Comparison of ENCODE assay signal across 8 mouse cellular contexts in the genomic region with DNA sequence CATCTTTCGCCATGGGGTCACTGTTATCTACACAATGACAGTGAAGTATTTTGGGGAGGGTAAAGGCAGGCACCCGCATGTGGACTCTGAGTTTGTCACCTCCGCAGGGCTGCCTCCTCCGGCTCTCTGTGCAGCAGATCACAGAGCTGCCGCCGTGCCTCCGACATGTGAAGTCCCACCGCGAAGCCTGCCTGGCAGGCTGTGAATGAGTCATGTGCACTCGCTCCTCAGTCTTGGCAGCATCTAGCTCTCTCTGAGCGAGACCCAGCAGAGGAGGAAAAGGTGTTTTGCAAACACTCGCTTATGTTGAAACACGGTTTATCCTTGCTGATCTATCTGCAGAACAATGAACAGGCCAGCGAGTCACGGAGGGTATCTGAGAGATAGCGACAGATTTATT. TPM values are rescaled to one million over a fixed set of nuclear protein-coding genes. Genes with fewer than 3 reads are reported as not detected.
DNase-seq lines count a peak whose midpoint lies in the region; ATAC-seq and TF ChIP-seq lines count a peak whose summit lies in the region.

No protein-coding gene starts in this region.

- H3K4me2 ChIP-seq in forebrain, embryonic 15.5 days (replicated peaks) = no peak overlapping the region
- H3K4me2 ChIP-seq in forebrain, embryonic 11.5 days (ENCODE audit: low read depth, low read length, severe bottlenecking) = no peak overlapping the region
- no peak overlapping the region for H3K4me2 ChIP-seq in forebrain, embryonic 16.5 days (ENCODE audit: low read length)
- H3K4me2 ChIP-seq in myocyte (ENCODE audit: low read depth) = peak overlapping the region; percentile 44
- no peak overlapping the region for H3K4me2 ChIP-seq in hindbrain, embryonic 13.5 days

- no peak for TF ChIP-seq POLR2A in myocyte (IDR thresholded peaks at IDR 0.05; ENCODE audit: insufficient read length, low read depth)

- peaks cover 10% of the 10 kb centered on the region for H3K4me1 ChIP-seq in forebrain, embryonic 15.5 days
- H3K4me1 ChIP-seq in forebrain, embryonic 11.5 days (replicated peaks; ENCODE audit: control insufficient read depth, insufficient read depth, low read length) = no peaks in the 10 kb centered on the region
- H3K4me1 ChIP-seq in forebrain, embryonic 16.5 days (replicated peaks; ENCODE audit: control insufficient read depth, insufficient read depth, low read length) = peaks cover 8% of the 10 kb centered on the region; the same call in 1 of the 2 replicates
- peaks cover 8% of the 10 kb centered on the region; the same call in 1 of the 2 replicates for H3K4me1 ChIP-seq in hindbrain, embryonic 13.5 days (replicated peaks)

- no peaks in the 10 kb centered on the region for H3K36me3 ChIP-seq in forebrain, embryonic 15.5 days
- H3K36me3 ChIP-seq in forebrain, embryonic 11.5 days (ENCODE audit: control insufficient read depth, insufficient read depth, low read length) = no peaks in the 10 kb centered on the region
- no peaks in the 10 kb centered on the region for H3K36me3 ChIP-seq in forebrain, embryonic 16.5 days (ENCODE audit: control insufficient read depth, insufficient read depth)
- no peaks in the 10 kb centered on the region for H3K36me3 ChIP-seq in myocyte (ENCODE audit: control insufficient read depth, insufficient read depth)
- no peaks in the 10 kb centered on the region for H3K36me3 ChIP-seq in hindbrain, embryonic 13.5 days

- ATAC-seq in forebrain, embryonic 15.5 days (replicated peaks) = peak; percentile 69; the same call in 1 of the 2 replicates
- ATAC-seq in forebrain, embryonic 11.5 days (replicated peaks; ENCODE audit: low FRiP score) = no peak
- ATAC-seq in forebrain, embryonic 16.5 days = peak; percentile 89
- ATAC-seq in hindbrain, embryonic 13.5 days (ENCODE audit: low FRiP score) = no peak

- no peak for DNase-seq in forebrain, embryonic 11.5 days (ENCODE audit: low spot score)
- DNase-seq in adipocyte (ENCODE audit: low spot score) = peak; percentile 28
- DNase-seq in layer of hippocampus, postnatal 25 days (ENCODE audit: extremely low spot score in 1 of 2, low spot score in 1 of 2) = peak; percentile 32 to 34
- DNase-seq in spleen, postnatal 14 days (ENCODE audit: low spot score in 2 of 2) = no peak

- H3K9me3 ChIP-seq in forebrain, embryonic 15.5 days = no peaks in the 10 kb centered on the region
- no peaks in the 10 kb centered on the region; the same call in 1 of the 2 replicates for H3K9me3 ChIP-seq in forebrain, embryonic 11.5 days (ENCODE audit: control insufficient read depth, low read length)
- H3K9me3 ChIP-seq in forebrain, embryonic 16.5 days (ENCODE audit: control insufficient read depth, low read length) = no peaks in the 10 kb centered on the region
- H3K9me3 ChIP-seq in hindbrain, embryonic 13.5 days = no peaks in the 10 kb centered on the region

- H3K9ac ChIP-seq in forebrain, embryonic 15.5 days (replicated peaks) = no peak overlapping the region
- no peak overlapping the region for H3K9ac ChIP-seq in forebrain, embryonic 11.5 days (ENCODE audit: low read length)
- H3K9ac ChIP-seq in forebrain, embryonic 16.5 days (replicated peaks; ENCODE audit: low read depth, low read length) = no peak overlapping the region
- H3K9ac ChIP-seq in hindbrain, embryonic 13.5 days = no peak overlapping the region

- H3K27ac ChIP-seq in forebrain, embryonic 15.5 days (replicated peaks) = no peak overlapping the region; the same call in 1 of the 2 replicates
- H3K27ac ChIP-seq in forebrain, embryonic 11.5 days (ENCODE audit: low read depth, low read length) = no peak overlapping the region
- H3K27ac ChIP-seq in forebrain, embryonic 16.5 days (ENCODE audit: low read length) = no peak overlapping the region
- no peak overlapping the region for H3K27ac ChIP-seq in hindbrain, embryonic 13.5 days

- H3K4me3 ChIP-seq in forebrain, embryonic 15.5 days = no peak overlapping the region
- H3K4me3 ChIP-seq in forebrain, embryonic 11.5 days (ENCODE audit: low read depth, low read length) = no peak overlapping the region
- no peak overlapping the region for H3K4me3 ChIP-seq in forebrain, embryonic 16.5 days (replicated peaks; ENCODE audit: low read length)
- no peak overlapping the region for H3K4me3 ChIP-seq in myocyte
- no peak overlapping the region for H3K4me3 ChIP-seq in hindbrain, embryonic 13.5 days

- WGBS in forebrain, embryonic 15.5 days = 53% methylated on average over 16 of the region's 16 CpGs
- WGBS in forebrain, embryonic 11.5 days = 86% methylated on average over 16 of the region's 16 CpGs
- 49% methylated on average over 16 of the region's 16 CpGs for WGBS in forebrain, embryonic 16.5 days
- 79% methylated on average over 16 of the region's 16 CpGs for WGBS in hindbrain, embryonic 13.5 days

- no peaks in the 10 kb centered on the region for H3K79me2 ChIP-seq in myocyte (ENCODE audit: control insufficient read depth, insufficient read depth)

- H3K27me3 ChIP-seq in forebrain, embryonic 15.5 days = no peaks in the 10 kb centered on the region
- H3K27me3 ChIP-seq in forebrain, embryonic 11.5 days (ENCODE audit: control insufficient read depth, insufficient read depth, low read length) = no peaks in the 10 kb centered on the region
- 0 out of 2 replicates have a peak, but pooled peaks cover under 1% of the 10 kb centered on the region for H3K27me3 ChIP-seq in forebrain, embryonic 16.5 days (replicated peaks; ENCODE audit: control insufficient read depth, insufficient read depth, low read length)
- H3K27me3 ChIP-seq in myocyte (ENCODE audit: control insufficient read depth, insufficient read depth, insufficient read length) = no peaks in the 10 kb centered on the region
- H3K27me3 ChIP-seq in hindbrain, embryonic 13.5 days = no peaks in the 10 kb centered on the region; the same call in 1 of the 2 replicates

- no peak overlapping the region for H3ac ChIP-seq in myocyte (ENCODE audit: control insufficient read depth, insufficient read length)

TF ChIP-seq in myocyte, 11 proteins besides CTCF, POLR2A, EP300 and RAD21:
- peak in 1 of 3 experiments; percentile 24 for TF ChIP-seq MYOG (IDR thresholded peaks at IDR 0.05; ENCODE audit: control insufficient read depth in 1 of 3, insufficient read depth in 1 of 3, insufficient read length in 2 of 3, low read depth in 2 of 3)
- TF ChIP-seq USF1 (IDR thresholded peaks at IDR 0.05; ENCODE audit: low read depth) = peak; percentile 19
- TF ChIP-seq REST (IDR thresholded peaks at IDR 0.05; ENCODE audit: insufficient read depth, insufficient read length) = no peak

RNA-seq across cellular contexts. Expression of gene Maml3, which starts 35.3 kb away (rescaled TPM):
- polyA plus RNA-seq in forebrain, embryonic 15.5 days (2015; fragmentation: Nextera tagmentation; extraction: Ambion mirVana) = 4.9 and 5.3 TPM in 2 replicates
- polyA plus RNA-seq in forebrain, embryonic 11.5 days (2014; fragmentation: Nextera tagmentation; extraction: Ambion mirVana) = 7.0 and 7.5 TPM in 2 replicates
- polyA plus RNA-seq in forebrain, embryonic 16.5 days (2015; fragmentation: Nextera tagmentation; extraction: Ambion mirVana) = 3.7 and 5.0 TPM in 2 replicates
- 10 to 100 TPM in 1 of 2 experiments, 1 to 10 TPM in 1; 7.3 to 10.0 TPM for total RNA-seq in layer of hippocampus, postnatal 25 days (2021)
- polyA plus RNA-seq in myocyte (2012; fragmentation: generic; extraction: Trizol) = 3.1 TPM
- 8.2 TPM in 2 replicates for polyA plus RNA-seq in hindbrain, embryonic 13.5 days (2015; fragmentation: Nextera tagmentation; extraction: Ambion mirVana)

Comparison
In these comparisons a context has a peak if more than half of its experiments do, and no peak if none do; other contexts are left out.
1. ATAC-seq: peak in forebrain, embryonic 15.5 days (single experiment) and forebrain, embryonic 16.5 days (single experiment); none in forebrain, embryonic 11.5 days (single experiment) and hindbrain, embryonic 13.5 days (single experiment).
2. DNase-seq: peak in adipocyte (single experiment) and layer of hippocampus, postnatal 25 days (2 of 2); none in forebrain, embryonic 11.5 days (single experiment) and spleen, postnatal 14 days (0 of 2).